Mouse (Mus musculus) CH12.LX (cell line): ENCODE measurements at regions not wholly inside any gene's neighbourhood (a gene's known extent, or its start where the extent isn't known, plus 50 kb on each side); places are given as distances from the start of the nearest gene placed in this dataset.

Experiments
- CHD2 ChIP-seq: IDR thresholded peaks from 2 replicates; pipeline ENCODE4 v1.6.1; 2011; ENCODE audit warnings: low read length, improper control_type of control experiment
- CTCF ChIP-seq, 2 experiments: IDR thresholded peaks in 1 of 2; conservative IDR thresholded peaks in 1 of 2; 2 replicates each; pipeline ENCODE4 v1.5.1; 2011 to 2012; ENCODE audit warnings: low read depth in 2 of 2, low read length in 2 of 2, improper control_type of control experiment in 1 of 2, inconsistent platforms in 1 of 2, mild to moderate bottlenecking in 1 of 2, moderate library complexity in 1 of 2
- EP300 ChIP-seq: IDR thresholded peaks from 2 replicates; pipeline ENCODE4 v1.6.1; 2011; ENCODE audit warnings: low read length, improper control_type of control experiment
- HCFC1 ChIP-seq: IDR thresholded peaks from 2 replicates; pipeline ENCODE4 v1.6.1; 2012; ENCODE audit warnings: low read depth, mild to moderate bottlenecking, inconsistent platforms, low read length, improper control_type of control experiment
- KAT2A ChIP-seq: IDR thresholded peaks from 2 replicates; pipeline ENCODE4 v1.6.1; 2012; ENCODE audit warnings: low read length, improper control_type of control experiment, inconsistent platforms; ENCODE audit not compliant: insufficient replicate concordance
- MAX ChIP-seq: IDR thresholded peaks from 2 replicates; pipeline ENCODE4 v1.6.1; 2011; ENCODE audit warnings: low read length, improper control_type of control experiment
- MYC ChIP-seq: IDR thresholded peaks from 2 replicates; pipeline ENCODE4 v1.6.1; 2011; ENCODE audit warnings: low read depth, mild to moderate bottlenecking, improper control_type of control experiment, low read length
- POLR2A ChIP-seq: IDR thresholded peaks from 2 replicates; pipeline ENCODE4 v1.6.1; 2011; ENCODE audit warnings: low read depth, mild to moderate bottlenecking, improper control_type of control experiment, low read length
- TBP ChIP-seq: conservative IDR thresholded peaks from 2 replicates; pipeline ENCODE4 v1.6.1; 2011; ENCODE audit warnings: low read depth, low read length, improper control_type of control experiment
- UBTF ChIP-seq: IDR thresholded peaks from 2 replicates; pipeline ENCODE4 v1.6.1; 2012; ENCODE audit warnings: low read depth, mild to moderate bottlenecking, inconsistent platforms, low read length, improper control_type of control experiment, moderate library complexity
- ZMIZ1 ChIP-seq: IDR thresholded peaks from 2 replicates; pipeline ENCODE4 v1.6.1; 2012; ENCODE audit warnings: low read depth, mild to moderate bottlenecking, inconsistent platforms, low read length, improper control_type of control experiment

DNA sequence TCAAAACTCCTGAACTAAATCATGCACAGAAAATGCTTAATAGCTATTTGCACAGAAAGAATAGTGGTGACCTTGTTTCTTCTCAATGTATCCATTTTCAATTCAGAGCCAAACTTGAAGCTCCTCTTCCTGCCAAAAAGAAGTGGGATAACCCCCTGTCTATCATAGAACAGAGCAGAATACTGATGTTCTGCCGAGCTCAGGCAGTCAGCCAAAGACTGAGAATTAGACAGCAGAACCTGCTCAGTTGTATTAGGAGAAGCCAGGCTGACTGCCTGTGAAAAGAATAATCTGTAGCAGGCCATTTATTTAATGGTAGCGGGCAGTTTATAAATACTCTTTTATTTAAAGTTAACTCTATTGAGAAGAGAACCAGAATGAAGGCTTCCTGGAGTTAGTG lies 68.1 kb upstream of the Grin3a start:
- TF ChIP-seq CTCF (conservative IDR thresholded peaks at IDR 0.05 in 1 of 2, IDR thresholded peaks at IDR 0.05 in 1 of 2; ENCODE audit: low read depth in 2 of 2, low read length in 2 of 2) (no peak), MAX (no peak), EP300 (no peak), ZMIZ1 (no peak), CHD2 (no peak), MYC (no peak), POLR2A (no peak), HCFC1 (no peak), TBP (no peak), UBTF (no peak), KAT2A (no peak)
